In genomic region chr9:65884564-65885315, GRCm38 (mm10) we compare ENCODE assay signal across 8 mouse cellular contexts. TPM values are rescaled to one million over a fixed set of nuclear protein-coding genes. Genes with fewer than 3 reads are reported as not detected.
DNase-seq lines count a peak whose midpoint lies in the region; ATAC-seq lines count a peak whose summit lies in the region.

No protein-coding gene starts in this region.

- peak; percentile 92 for DNase-seq in Muller cell, postnatal 12 days (ENCODE audit: inconsistent ontology term)
- peak; percentile 88 for DNase-seq in cerebellum, adult 9-11 months
- DNase-seq in frontal cortex, adult 2 months (ENCODE audit: extremely low spot score in 1 of 2, low spot score in 1 of 2) = peak; percentile 61 to 91
- DNase-seq in layer of hippocampus, postnatal 25 days (ENCODE audit: extremely low spot score in 1 of 2, low spot score in 1 of 2) = peak; percentile 82 to 83
- peak; percentile 90 for DNase-seq in lung, postnatal 25 days (ENCODE audit: low spot score)
- DNase-seq in retina, embryonic 14.5 days (ENCODE audit: low spot score) = peak; percentile 91
- DNase-seq in thymus, postnatal 4 days = peak; percentile 92

- H3K36me3 ChIP-seq in hindbrain, embryonic 12.5 days = 0 out of 2 replicates have a peak, but pooled peaks cover 2% of the 10 kb centered on the region

- under 1% methylated on average over 37 of the region's 37 CpGs for WGBS in hindbrain, embryonic 12.5 days

- H3K27ac ChIP-seq in hindbrain, embryonic 12.5 days = peak overlapping the region; percentile 25; the same call in 1 of the 2 replicates

- peak overlapping the region; percentile 56 for H3K4me3 ChIP-seq in hindbrain, embryonic 12.5 days

- peaks cover 3% of the 10 kb centered on the region for H3K4me1 ChIP-seq in hindbrain, embryonic 12.5 days

- H3K27me3 ChIP-seq in hindbrain, embryonic 12.5 days = no peaks in the 10 kb centered on the region

- peak overlapping the region; percentile 73 for H3K9ac ChIP-seq in hindbrain, embryonic 12.5 days

- H3K9me3 ChIP-seq in hindbrain, embryonic 12.5 days (replicated peaks) = no peaks in the 10 kb centered on the region

- peak; percentile 88 for ATAC-seq in hindbrain, embryonic 12.5 days (ENCODE audit: low FRiP score)

- H3K4me2 ChIP-seq in hindbrain, embryonic 12.5 days (replicated peaks) = peak overlapping the region; percentile 64

RNA-seq across cellular contexts. Expression of gene Pclaf, which starts 5.3 kb away (rescaled TPM):
- polyA plus RNA-seq in frontal cortex, adult 2 months (2012; rRNA removed) = 0.57 and 0.96 TPM in 2 replicates
- polyA plus RNA-seq in hindbrain, embryonic 12.5 days (2016; fragmentation: Nextera tagmentation; extraction: Ambion mirVana) = 117 and 128 TPM in 2 replicates
- 1 to 10 TPM; 1.2 to 1.4 TPM for total RNA-seq in layer of hippocampus, postnatal 25 days (2021)

RNA-seq across cellular contexts. Expression of gene Trip4, which starts 23.9 kb away (rescaled TPM):
- polyA plus RNA-seq in frontal cortex, adult 2 months (2012; rRNA removed) = 19.9 and 25.8 TPM in 2 replicates
- 37.4 and 41.7 TPM in 2 replicates for polyA plus RNA-seq in hindbrain, embryonic 12.5 days (2016; fragmentation: Nextera tagmentation; extraction: Ambion mirVana)
- total RNA-seq in layer of hippocampus, postnatal 25 days (2021) = 10 to 100 TPM; 36.3 to 38.3 TPM

RNA-seq across cellular contexts. Expression of gene Csnk1g1, which starts 24.0 kb away (rescaled TPM):
- 20.3 and 22.4 TPM in 2 replicates for polyA plus RNA-seq in frontal cortex, adult 2 months (2012; rRNA removed)
- polyA plus RNA-seq in hindbrain, embryonic 12.5 days (2016; fragmentation: Nextera tagmentation; extraction: Ambion mirVana) = 24.4 and 24.8 TPM in 2 replicates
- 10 to 100 TPM; 34.2 to 46.4 TPM for total RNA-seq in layer of hippocampus, postnatal 25 days (2021)

RNA-seq across cellular contexts. Expression of gene Zfp609, which starts 57.4 kb away (rescaled TPM):
- polyA plus RNA-seq in frontal cortex, adult 2 months (2012; rRNA removed) = 19.2 and 19.7 TPM in 2 replicates
- 11.3 and 14.0 TPM in 2 replicates for polyA plus RNA-seq in hindbrain, embryonic 12.5 days (2016; fragmentation: Nextera tagmentation; extraction: Ambion mirVana)
- 10 to 100 TPM; 42.9 to 54.3 TPM for total RNA-seq in layer of hippocampus, postnatal 25 days (2021)

Comparison
In these comparisons a context has a peak if more than half of its experiments do, and no peak if none do; other contexts are left out.
1. Peak in every context shown above with its lines: DNase-seq, ATAC-seq, H3K4me3 ChIP-seq and H3K27ac ChIP-seq.
2. RNA of gene Pclaf, which starts 5.3 kb away (polyA plus RNA-seq): 117 to 128 TPM in hindbrain, embryonic 12.5 days; 0.57 to 0.96 TPM in frontal cortex, adult 2 months; every median in the first group is over 10 times any median in the second.